Mouse (Mus musculus) intestine, postnatal 0 days (tissue): ENCODE measurements around the gene Kctd11. TPM values are rescaled to one million over a fixed set of nuclear protein-coding genes. Genes with fewer than 3 reads are reported as not detected.
"Not testable (repeated sequence)": the region's sequence is repeated elsewhere in the genome, so short reads cannot be mapped to it uniquely, and the experiment has no call there.

Source experiments
- ATAC-seq: fragments of 200-750 bp; cut with Nextera tagmentation; 2 replicates; pipeline ENCODE4 v1.8.0; 2017; ENCODE audit warnings: mild to moderate bottlenecking, moderate TSS enrichment, moderate library complexity
- H3K27ac ChIP-seq: fragments of 300-500 bp; sonication (generic); 2 replicates; pipeline ENCODE4 v1.5.1; 2014; ENCODE audit warnings: mild to moderate bottlenecking, low read depth, low read length, moderate library complexity
- H3K27me3 ChIP-seq: fragments of 300-500 bp; sonication (generic); replicated peaks from 2 replicates; pipeline ENCODE4 v1.6.1; 2014; ENCODE audit warnings: low read length, mixed read lengths; ENCODE audit not compliant: control insufficient read depth, insufficient read depth
- H3K36me3 ChIP-seq: fragments of 300-500 bp; sonication (generic); 2 replicates; pipeline ENCODE4 v1.6.1; 2014; ENCODE audit warnings: mild to moderate bottlenecking, moderate library complexity; ENCODE audit not compliant: control insufficient read depth, insufficient read depth
- H3K4me1 ChIP-seq: fragments of 300-500 bp; sonication (generic); replicated peaks from 2 replicates; pipeline ENCODE4 v1.6.1; 2014; ENCODE audit warnings: antibody characterized with exemption, low read length, mixed read lengths; ENCODE audit not compliant: control insufficient read depth, insufficient read depth
- H3K4me2 ChIP-seq: fragments of 300-500 bp; sonication (generic); replicated peaks from 2 replicates; pipeline ENCODE4 v1.6.1; 2014; ENCODE audit warnings: low read depth, mild to moderate bottlenecking, moderate library complexity
- H3K4me3 ChIP-seq: fragments of 300-500 bp; sonication (generic); 2 replicates; pipeline ENCODE4 v1.5.1; 2014; ENCODE audit warnings: low read depth, low read length
- H3K9ac ChIP-seq: fragments of 300-500 bp; sonication (generic); 2 replicates; pipeline ENCODE4 v1.6.1; 2014; ENCODE audit warnings: mild to moderate bottlenecking, low read depth, low read length
- H3K9me3 ChIP-seq: fragments of 300-500 bp; sonication (generic); 2 replicates; pipeline ENCODE4 v1.6.1; 2016; ENCODE audit warnings: mixed run types; ENCODE audit not compliant: control insufficient read depth
- CTCF ChIP-seq: sonication (generic); IDR thresholded peaks from 2 replicates; pipeline ENCODE4 v1.5.1; 2016; ENCODE audit warnings: low read depth, mild to moderate bottlenecking, control low read depth, antibody characterized with exemption, moderate library complexity
- WGBS: fragments of 180-500 bp; shearing (Covaris S2); extraction: QIAGEN DNeasy Blood & Tissue Kit; methylation state at CpG from one replicate; pipeline ENCODE4 v1.1.7; 2014; 5-methylcytosine and 5-hydroxymethylcytosine counted together
- polyA plus RNA-seq: library from polyadenylated mRNA; unstranded; fragments of >200 nt; fragmentation: Nextera tagmentation; extraction: Ambion mirVana; gene quantifications from 2 replicates; pipeline ENCODE4 v1.2.1, GENCODE M21; 2015

Kctd11 gene
- polyA plus RNA-seq, 1 experiment from 2014 or later = 4.0 TPM

GRCm38 (mm10) chr11:69872451-69872850 is 8.8 kb downstream of the Kctd11 start:
- no peak for ATAC-seq
- Histone ChIP-seq H3K4me2 (no peak overlapping the region), H3K36me3 (no peaks in the 10 kb centered on the region), H3K4me1 (no peaks in the 10 kb centered on the region), H3K27me3 (no peaks in the 10 kb centered on the region), H3K4me3 (no peak overlapping the region), H3K27ac (no peak overlapping the region), H3K9ac (no peak overlapping the region), H3K9me3 (no peaks in the 10 kb centered on the region)
- WGBS = 82% methylated on average over 4 of the region's 4 CpGs
- TF ChIP-seq CTCF = no peak

GRCm38 (mm10) chr11:69871822-69872221 is 9.4 kb downstream of the Kctd11 start:
- 86% methylated on average over 7 of the region's 7 CpGs for WGBS
- no peaks in the 10 kb centered on the region for H3K9me3 ChIP-seq
- H3K27me3 ChIP-seq = no peaks in the 10 kb centered on the region
- no peaks in the 10 kb centered on the region for H3K4me1 ChIP-seq
- no peaks in the 10 kb centered on the region for H3K36me3 ChIP-seq
- H3K9ac ChIP-seq = no peak overlapping the region
- TF ChIP-seq CTCF = no peak
- H3K27ac ChIP-seq = no peak overlapping the region
- ATAC-seq = no peak
- H3K4me2 ChIP-seq = no peak overlapping the region
- no peak overlapping the region for H3K4me3 ChIP-seq

- no peaks in the 10 kb centered on the region for H3K4me1 ChIP-seq
- H3K4me2 ChIP-seq = no peak overlapping the region
- 63% methylated on average over 2 of the region's 2 CpGs for WGBS
- no peak for TF ChIP-seq CTCF
- H3K27ac ChIP-seq = no peak overlapping the region
- no peak overlapping the region for H3K4me3 ChIP-seq
- H3K9ac ChIP-seq = no peak overlapping the region
- no peaks in the 10 kb centered on the region for H3K27me3 ChIP-seq
- H3K36me3 ChIP-seq = no peaks in the 10 kb centered on the region
- no peaks in the 10 kb centered on the region for H3K9me3 ChIP-seq
- peak; percentile 73 for ATAC-seq
These were observed 10.7 kb downstream of the Kctd11 start for GRCm38 (mm10) chr11:69870289-69871069.

- Histone ChIP-seq H3K4me3 (no peak overlapping the region), H3K9ac (no peak overlapping the region), H3K27ac (no peak overlapping the region), H3K9me3 (no peaks in the 10 kb centered on the region), H3K4me2 (no peak overlapping the region), H3K27me3 (no peaks in the 10 kb centered on the region), H3K36me3 (no peaks in the 10 kb centered on the region), H3K4me1 (no peaks in the 10 kb centered on the region)
- no peak for ATAC-seq
- TF ChIP-seq CTCF = no peak
- WGBS = 47% methylated on average over 9 of the region's 9 CpGs
These were observed 13.9 kb downstream of the Kctd11 start for GRCm38 (mm10) chr11:69867335-69867734.

- ATAC-seq = no peak
- Histone ChIP-seq H3K4me2 (no peak overlapping the region), H3K36me3 (no peaks in the 10 kb centered on the region), H3K9ac (no peak overlapping the region), H3K9me3 (no peaks in the 10 kb centered on the region), H3K4me1 (no peaks in the 10 kb centered on the region), H3K27ac (no peak overlapping the region), H3K27me3 (no peaks in the 10 kb centered on the region), H3K4me3 (no peak overlapping the region)
- 82% methylated on average over 9 of the region's 9 CpGs for WGBS
- TF ChIP-seq CTCF = no peak
These were observed 15.6 kb downstream of the Kctd11 start for GRCm38 (mm10) chr11:69865561-69865960.

GRCm38 (mm10) chr11:69864138-69864860 is 16.9 kb downstream of the Kctd11 start:
- Histone ChIP-seq H3K27ac (no peak overlapping the region), H3K4me3 (no peak overlapping the region), H3K36me3 (no peaks in the 10 kb centered on the region), H3K9ac (no peak overlapping the region), H3K9me3 (no peaks in the 10 kb centered on the region), H3K4me1 (no peaks in the 10 kb centered on the region), H3K4me2 (no peak overlapping the region), H3K27me3 (no peaks in the 10 kb centered on the region)
- WGBS = 53% methylated on average over 8 of the region's 8 CpGs
- TF ChIP-seq CTCF = no peak
- ATAC-seq = no peak

- WGBS = 71% methylated on average over 3 of the region's 3 CpGs
- not testable (repeated sequence) for H3K36me3 ChIP-seq, H3K4me2 ChIP-seq, H3K27ac ChIP-seq, ATAC-seq, H3K4me3 ChIP-seq, H3K9ac ChIP-seq, H3K9me3 ChIP-seq, H3K27me3 ChIP-seq, H3K4me1 ChIP-seq
These were observed 17.5 kb downstream of the Kctd11 start for GRCm38 (mm10) chr11:69863729-69864128.
